Mouse (Mus musculus): ENCODE data around the gene Sh3bp4. TPM values are rescaled to one million over a fixed set of nuclear protein-coding genes. Genes with fewer than 3 reads are reported as not detected.
A peak's percentile ranks its signal among the peaks of the same experiment; 100 is the strongest.

Sh3bp4 gene
- total RNA-seq, 2 experiments from 2014 or later, result 2.5 to 3.7 TPM

DNA sequence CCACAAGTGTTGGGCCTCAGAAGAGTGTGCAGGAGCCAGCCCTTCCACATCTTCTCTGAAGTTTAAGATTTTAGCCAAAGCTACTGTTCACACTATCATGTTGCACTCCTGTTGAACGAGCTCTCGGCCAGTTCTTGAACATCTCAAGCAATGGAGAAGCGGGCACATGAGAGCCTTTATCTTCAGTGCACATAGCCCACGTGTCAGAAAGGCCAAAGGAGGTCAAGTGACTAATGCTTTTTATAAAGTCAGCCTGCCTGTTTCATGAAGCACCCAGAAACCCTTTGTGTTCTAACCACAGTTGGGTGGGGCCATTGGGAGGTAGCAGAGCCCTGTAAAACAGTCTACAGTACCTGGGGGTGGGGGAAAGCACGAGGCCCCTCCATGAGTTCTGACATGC lies 52.2 kb downstream of the Sh3bp4 start:
- no peak for DNase-seq (ENCODE audit: low spot score)

DNA sequence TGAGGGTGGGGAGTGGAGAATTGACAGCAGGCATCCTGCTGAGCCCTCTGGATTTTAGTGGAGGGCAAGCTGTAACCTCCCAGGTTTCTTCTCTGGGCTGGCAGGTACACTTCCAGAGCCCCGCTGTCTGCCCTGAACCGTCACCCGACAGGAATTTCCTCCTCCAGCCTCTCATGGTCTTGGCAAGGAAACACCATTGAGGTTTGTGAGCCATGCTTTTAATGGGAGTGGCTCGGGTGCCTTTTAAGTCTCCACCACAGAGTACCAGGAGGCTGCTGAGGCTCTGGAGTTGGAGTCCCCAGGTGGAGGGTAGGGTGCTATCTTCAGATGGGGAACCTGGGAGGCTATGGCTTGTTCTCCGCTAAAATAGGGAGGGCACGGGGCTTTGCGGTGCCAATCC lies 53.9 kb downstream of the Sh3bp4 start:
- no peak for DNase-seq (ENCODE audit: low spot score)

DNA sequence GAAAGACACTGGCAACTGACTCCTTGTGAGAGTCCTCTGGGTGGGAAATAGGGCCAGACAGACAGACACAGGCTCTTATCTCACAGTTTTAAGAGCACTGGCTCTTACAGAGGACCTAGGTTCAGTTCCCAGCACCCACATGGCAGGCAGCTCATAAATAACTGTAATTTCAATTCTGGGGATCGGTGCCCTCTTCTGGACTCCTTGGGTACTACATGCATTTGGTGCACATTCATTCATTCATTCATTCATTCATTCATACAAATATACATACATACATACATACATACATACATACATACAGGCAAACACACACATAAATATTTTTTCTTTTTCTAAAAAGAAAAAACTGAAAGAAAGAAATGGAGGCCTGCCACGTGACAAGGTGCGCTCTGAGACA lies 56.9 kb downstream of the Sh3bp4 start:
- no peak for DNase-seq (ENCODE audit: low spot score)

DNA sequence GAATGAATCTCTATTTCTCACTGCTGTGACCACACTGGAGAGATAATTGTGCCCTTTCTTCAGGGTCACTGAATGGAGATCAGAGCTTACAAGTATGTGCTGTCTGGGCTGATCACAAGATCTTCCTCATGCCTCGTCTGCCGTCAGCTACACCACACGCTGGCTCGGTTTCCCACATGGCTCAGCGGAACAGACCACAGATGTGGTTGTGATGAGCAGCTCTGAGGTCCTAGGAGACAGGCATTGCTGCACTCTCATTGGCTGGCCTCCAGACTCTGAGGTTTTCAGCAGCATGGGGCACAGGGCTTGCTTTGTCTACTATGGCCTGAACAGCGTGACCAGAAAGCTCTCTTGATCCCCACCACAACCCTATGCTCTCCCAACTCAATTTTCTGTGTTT lies 60.2 kb downstream of the Sh3bp4 start:
- no peak for DNase-seq (ENCODE audit: low spot score)

DNA sequence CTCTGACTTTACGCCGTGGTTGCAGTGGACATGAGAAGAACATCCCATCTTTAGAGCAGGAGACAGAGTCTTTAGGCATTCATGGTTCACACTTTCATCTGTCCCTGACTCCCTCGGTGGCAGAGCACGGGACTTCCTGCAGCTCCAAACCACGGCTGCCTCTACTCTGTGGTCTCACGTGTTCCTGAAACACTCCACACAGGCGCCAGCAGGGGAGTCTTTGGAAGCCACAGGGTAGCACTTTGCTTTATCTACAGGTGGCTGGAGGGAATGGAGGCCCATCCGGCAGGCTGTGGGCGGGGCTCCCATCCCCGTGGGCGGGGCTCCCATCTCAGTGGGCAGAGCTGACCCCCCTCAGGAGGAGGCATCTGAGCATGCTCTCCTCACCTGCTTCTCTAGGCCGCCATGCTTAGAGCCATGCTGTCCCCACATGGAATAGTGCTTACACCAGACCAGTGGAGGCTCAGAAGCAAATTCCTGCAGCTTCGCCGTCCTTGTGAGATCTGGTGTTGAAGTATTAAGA lies 60.9 kb downstream of the Sh3bp4 start:
- DNase-seq (ENCODE audit: low spot score), result no peak

DNA sequence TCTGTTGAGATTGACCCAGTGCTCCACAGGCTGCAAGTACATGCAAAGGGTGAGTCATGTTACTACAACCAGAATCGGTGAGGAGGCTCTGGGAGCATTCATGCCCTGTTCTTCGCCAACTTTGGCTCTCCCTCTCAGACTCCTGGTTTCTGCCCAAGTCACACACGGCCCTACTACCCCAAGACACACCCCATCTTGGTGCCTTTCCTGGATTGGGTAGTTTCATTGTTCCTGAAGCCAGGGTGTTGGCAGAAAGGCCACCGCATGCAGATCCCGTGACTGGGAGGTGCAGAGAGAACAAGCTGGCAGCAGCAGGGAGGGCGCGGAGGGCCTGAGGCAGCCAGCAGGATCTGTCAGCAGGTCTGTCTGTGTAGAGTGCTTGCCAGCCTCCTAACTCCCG lies 61.5 kb downstream of the Sh3bp4 start:
- no peak for DNase-seq (ENCODE audit: low spot score)

DNA sequence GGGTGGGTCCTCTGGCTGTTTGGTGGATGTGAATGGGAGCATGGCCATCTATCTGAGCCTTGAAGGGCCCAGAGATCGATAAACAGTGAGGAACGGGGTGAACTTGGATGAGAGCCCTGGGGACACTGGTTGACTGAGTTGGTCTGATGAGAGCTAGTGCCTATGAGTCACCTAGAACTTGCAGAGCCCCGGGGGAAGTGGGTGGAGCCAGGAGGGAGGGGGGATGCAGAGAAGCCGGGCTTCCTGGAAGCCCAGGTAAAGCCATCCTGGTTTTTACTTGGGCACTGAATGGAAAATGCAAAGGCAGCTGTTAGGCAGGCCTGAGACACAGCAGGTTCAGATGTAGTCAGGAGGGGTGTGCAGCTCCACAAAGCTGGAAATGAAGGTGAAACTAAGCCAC lies 63.1 kb downstream of the Sh3bp4 start:
- no peak for DNase-seq (ENCODE audit: low spot score)

DNA sequence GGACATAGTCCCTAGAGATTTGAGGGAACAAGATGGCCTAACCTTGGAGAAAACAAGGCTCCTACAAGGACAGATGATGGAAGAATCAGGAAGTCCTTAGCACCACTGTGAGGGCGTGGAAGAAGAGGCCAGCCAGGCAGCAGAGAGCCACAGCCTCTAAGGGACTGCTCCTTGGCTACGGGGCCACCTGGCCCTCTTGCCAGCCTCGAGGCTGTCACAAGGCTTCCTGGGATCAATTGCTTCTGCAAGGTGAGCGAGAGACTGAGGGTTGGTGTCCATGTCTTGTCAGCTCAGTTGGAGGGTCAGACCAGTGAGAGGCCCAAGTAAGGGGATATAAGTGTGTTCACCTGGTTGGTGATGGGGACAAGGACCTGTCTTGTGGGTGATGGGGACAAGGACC lies 63.5 kb downstream of the Sh3bp4 start:
- DNase-seq (ENCODE audit: low spot score), result no peak

DNA sequence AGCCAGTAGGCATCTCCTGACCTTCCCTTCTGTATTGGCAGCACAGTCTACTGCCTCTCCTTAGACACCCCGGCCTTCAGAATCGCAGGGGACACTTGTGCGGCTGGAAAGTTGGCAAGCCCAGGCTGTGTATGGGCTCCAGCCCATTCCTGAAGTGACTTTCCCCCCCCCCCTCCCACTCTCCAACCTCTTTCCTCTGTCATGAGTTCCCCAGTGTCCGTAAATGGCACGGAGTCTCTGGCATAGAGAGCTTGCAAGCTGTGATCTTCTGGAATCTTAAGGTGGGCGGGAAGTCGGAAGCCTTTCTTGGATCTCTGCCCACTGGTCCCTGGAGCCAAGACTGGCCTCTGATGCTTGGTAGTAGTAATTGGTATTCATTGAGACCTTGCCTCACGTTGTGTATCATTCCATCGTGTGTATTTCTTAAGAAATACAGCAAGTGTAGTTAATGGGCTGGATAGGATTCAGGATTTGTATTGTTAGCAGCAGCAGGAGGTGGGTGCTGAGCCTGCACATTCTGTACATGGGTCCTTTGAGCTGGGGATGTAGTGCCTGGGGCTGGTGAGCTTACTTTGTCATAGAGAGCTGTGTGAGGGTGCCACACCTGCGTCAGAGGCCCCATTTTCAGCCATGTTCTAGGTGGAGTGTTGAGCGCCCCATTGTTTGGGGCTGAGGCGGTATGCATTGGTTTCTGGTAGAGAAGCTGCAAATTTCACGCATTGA lies 66.0 kb downstream of the Sh3bp4 start:
- peak; percentile 33 for DNase-seq (ENCODE audit: low spot score)

DNA sequence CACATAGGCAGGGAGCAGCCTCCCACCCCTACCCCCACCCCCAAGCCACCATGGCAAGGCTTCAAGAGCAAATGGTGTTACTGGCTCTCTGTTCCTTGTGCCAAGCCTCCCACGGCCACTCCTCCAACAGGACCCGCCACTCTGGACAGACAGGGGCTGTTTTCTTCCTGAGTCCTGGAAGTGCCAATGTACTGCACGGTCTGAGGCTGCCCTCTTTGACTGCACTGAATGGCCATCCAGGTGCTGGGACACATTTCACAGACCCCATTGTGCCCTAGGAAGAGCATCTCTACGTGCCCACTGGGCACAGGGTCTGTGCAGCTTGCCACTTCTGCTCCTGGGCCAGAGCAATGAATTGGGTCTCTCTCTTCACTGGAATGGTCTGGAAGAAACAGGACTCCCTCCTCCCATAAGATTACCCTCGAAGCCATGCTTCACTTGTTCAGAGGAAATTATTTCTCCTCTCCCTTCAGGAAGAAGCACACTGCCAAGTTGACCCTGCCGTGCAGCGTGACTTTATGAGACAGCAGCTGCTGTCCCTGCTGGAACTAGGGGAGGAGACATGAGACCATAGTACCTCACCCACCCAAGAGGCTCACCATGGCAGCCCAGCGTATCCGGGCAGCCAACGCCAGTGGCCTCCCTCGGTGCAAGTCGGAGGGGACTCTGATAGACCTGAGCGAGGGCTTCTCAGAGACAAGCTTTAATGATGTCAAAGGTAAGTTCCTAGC lies 67.0 kb downstream of the Sh3bp4 start:
- DNase-seq (ENCODE audit: low spot score), result no peak

DNA sequence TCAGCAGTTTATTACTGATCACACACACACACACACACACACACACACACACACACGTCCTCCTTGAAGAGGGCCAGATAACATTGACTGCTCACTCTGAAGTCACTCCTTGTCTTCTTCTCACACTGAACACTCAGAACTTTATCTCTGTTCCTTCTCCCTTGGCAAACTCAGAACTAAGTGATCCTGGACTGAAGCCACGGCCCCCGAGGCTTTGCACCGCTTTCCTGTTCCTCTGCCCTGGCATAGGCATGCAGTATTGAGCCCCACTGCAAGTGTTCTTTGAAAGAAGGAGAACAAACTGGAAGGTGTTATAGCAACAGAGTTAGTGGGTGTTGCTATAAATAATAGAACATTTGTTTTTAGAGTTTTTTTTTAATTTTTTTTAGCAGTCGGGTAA lies 68.1 kb downstream of the Sh3bp4 start:
- DNase-seq (ENCODE audit: low spot score), result no peak

DNA sequence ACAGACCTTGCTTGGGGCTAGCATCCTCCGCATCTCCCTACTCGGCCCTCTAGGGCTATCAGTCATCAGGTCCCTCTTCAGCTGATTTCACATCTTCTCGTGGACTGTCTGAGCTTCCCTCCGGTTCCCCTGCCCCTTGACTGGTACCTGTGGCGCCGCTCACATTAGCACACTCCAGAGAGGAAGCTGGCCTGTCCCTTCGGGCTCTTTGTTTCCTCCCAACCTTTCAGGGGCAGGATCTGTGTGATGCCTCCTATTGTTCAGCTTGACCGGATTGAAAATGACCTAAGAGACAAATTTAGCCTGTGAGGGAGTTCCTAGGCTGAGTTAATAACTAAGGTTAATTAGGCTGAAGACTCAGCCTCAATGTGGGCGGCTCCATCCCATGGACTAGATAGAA lies 69.9 kb downstream of the Sh3bp4 start:
- DNase-seq (ENCODE audit: low spot score), result no peak

DNA sequence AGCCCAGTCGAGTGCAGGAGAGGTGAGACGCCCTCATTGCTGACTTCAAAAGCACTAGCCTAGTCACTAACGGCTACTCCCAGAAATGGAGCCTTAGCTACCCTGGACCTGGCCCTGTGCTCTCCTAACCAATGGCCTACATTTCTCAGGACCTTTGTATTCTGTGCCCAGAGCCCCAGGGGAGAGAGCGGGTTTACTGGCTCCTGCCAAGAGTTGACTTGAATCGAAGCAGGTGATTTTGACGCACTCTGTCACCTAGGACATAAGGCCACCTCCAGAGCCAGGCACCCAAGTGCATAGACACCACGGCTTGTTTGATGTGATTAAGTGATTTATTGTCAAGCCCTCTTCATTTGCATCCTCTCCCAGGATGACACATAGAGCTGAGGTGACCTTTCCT lies 80.9 kb downstream of the Sh3bp4 start:
- no peak for DNase-seq (ENCODE audit: low spot score)

DNA sequence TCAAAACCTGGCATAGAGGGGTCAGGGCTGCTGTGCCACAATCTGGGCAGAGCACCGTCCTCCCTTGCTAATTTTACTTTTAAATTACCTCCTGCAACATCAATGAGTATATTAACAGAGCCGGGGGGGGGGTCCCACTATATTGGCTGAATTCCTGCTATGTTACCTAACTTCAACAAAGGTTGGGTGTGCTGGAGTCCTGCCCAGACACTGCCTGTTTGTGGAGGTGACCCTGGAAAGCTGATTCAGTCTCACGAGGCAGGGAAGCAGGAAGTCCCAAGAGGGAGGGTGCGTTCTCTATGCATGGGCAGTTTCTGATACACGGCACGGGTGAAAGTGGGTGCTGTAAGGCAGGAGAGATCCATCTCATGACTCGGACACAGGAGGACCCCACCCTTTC lies 82.4 kb downstream of the Sh3bp4 start:
- no peak for DNase-seq (ENCODE audit: low spot score)

DNA sequence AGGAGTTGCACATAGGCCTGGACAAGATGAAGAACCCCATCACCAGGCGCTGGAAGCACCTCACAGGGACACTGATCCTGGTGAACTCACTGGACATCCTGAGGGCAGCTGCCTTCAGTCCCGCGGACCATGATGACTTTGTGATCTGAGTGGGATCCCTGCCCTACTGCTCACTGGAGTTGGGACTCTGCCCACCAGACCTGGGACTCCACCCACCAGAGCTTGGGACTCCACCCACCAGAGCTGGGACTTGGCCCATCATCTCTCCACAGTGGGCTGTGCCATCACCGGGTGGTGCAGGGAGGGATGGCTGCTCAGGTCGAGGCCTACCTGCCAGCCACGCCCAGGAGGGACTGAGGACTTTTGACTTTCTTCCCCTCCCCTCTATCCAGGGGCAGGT lies 83.0 kb downstream of the Sh3bp4 start:
- DNase-seq (ENCODE audit: low spot score), result no peak

DNA sequence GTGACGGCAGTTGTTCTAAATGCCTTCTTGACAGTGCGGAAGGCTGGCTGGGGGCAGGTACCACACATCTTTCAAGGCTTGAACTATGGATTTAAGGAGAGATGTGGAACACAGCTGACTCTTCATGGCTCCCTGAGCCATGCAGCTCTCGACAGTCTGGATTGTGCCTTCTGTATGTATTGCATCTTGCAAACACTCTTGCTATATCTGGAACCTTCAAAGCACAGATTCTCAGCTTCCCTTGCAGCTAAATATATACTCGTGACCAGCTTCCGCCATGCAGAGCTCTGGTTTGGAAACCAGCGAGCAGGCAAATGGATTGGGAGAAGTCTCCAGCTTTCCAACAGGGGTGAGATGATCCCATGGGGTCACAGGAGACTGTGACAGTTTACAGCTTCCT lies 93.3 kb downstream of the Sh3bp4 start:
- no peak for DNase-seq (ENCODE audit: low spot score)

DNA sequence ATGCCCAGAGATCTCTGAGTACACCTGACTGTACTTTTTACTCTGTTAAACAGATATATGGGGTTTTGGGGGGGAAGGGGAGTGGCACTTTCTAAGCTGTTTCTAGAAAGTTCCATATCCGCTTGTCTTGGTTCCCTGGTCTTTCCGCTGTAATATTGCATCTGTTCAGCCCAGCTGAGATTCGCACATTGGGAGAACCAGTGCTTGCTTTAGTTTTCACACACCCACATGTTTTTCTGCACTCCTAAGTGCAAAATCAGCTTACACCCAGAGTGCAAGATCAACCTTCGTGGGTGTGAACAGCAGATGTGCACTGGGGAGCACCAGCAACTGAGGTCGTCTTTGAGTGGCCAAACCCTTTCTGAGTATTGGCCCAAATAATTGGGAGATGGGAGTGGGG lies 94.1 kb downstream of the Sh3bp4 start:
- DNase-seq (ENCODE audit: low spot score), result no peak

DNA sequence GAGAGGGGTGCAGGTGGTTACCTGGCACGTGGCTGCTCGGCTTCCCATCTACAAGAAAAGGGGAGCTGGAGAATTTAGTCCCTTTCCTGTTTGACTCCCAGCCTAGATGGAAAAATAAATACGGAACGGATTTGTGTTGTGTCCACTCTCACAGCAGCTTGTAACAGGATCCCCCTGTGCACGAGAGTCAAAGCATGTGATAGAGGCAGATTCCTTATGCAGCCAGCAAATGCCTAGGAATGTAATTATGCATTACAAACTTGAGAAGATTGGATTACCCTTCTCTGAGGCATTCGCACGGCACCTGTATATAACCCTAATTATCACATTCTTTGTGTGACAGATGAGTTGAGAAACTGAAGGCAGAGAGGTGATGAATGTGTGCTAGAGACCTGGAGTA lies 94.5 kb downstream of the Sh3bp4 start:
- DNase-seq (ENCODE audit: low spot score), result no peak

DNA sequence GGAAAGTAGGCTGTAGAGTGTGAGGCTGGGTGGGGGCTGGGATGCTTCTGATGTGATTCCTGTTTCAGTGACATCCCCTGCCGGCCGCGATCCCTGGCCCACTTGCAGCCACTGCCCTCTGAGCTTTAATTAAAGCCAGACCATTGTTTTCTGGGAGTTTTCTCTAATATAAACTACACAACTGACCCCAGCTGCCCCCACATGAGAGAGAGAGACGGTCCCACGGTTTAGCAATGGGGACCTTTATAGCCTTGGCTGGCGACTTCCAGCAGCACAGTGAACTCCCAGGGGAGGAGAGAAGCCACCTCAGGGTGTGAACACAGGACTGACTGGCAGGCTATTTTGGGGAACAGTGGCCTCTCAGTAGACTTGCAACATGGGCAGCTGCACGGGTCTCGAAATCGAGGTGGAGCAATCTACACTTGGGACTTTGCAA lies 96.6 kb downstream of the Sh3bp4 start:
- DNase-seq (ENCODE audit: low spot score), result no peak

DNA sequence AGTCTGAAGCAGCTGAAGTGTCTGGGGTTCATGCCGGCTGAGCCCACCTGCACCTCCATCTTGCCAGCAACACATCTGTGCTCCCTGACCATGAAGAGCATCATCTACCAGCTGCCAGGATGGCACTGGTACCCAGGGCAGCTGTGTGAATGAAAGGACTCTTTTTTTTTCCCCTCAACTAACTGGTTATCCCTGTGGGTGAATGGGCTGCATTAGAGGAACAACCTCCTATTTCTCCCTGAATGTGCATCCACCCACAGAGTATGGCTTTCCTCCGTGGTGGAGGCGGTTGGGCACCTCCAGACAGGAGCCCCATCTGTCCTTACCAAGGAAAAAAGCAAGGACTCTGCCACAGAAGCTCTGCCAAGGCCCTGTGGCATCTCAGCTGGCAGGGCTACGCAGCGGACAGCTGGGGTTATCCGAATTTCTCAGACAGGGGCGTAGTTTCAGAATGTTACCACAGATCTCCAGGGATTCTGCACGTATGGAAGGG lies 101.1 kb downstream of the Sh3bp4 start:
- DNase-seq (ENCODE audit: low spot score), result no peak

DNA sequence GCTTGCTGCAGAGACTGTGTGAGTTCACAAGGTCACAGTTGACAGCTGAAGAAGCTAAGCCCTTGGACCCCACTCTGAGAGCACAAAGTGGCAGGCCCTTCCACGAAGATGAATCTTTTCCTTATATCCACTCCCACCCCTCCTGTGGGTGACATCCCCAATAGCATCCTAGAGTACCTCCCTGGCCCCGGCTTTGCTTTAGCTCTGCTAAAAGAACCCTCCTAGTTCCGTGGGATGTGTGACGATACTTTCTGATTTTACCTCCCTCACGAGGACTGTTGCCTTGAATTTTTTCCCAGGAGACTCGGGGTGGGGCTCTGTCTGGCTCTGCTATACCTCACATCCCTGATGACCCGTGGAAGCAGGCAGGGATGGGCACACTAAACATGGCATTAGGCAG lies 104.4 kb downstream of the Sh3bp4 start:
- DNase-seq (ENCODE audit: low spot score), result no peak

DNA sequence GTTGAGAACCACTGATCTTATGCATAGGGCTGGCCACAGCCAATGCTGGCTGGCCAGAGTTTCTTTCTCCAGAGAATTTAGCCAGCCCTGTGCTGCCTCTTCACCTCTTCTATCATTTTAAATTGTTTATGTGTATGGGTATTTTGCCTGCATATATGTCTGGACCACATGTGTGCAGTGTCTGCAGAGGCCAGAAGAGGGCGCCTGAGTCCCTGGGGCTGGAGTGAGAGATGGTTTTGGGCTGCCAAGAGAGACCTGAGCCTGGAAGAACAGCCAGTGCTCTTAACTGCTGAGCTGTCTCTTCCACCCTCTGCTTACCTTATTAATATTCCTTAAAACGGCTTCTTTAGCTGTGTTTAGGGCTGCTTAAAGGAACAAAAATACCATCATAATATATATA lies 105.1 kb downstream of the Sh3bp4 start:
- DNase-seq (ENCODE audit: low spot score), result peak; percentile 39

DNA sequence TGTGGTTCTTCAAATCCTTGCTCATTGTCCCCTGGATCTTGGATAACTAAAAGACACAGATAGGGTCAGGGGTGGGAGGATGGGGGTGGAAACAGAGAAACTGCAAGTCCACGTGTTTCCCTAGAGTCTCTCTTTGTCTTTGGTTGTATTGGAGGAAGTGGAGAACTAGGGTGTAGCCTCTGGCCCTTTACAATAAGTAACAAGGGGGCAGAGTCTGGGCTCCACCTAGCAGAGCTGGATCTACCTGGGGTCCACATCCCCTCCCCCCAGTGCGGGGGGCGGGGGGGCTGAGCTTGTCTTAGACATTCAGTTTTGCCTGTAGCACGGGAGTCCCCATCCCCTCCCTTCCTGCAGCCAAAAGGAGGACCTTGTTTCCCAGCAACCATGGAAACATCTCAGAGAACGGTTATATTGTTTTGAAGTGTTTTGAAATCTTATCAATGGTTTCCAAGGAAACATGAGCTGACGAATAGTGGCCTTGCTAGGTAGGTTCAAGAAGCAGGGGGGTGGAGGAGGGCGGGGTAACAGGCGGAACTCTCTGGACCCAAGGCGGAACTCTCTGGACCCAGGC lies 113.1 kb downstream of the Sh3bp4 start:
- no peak for DNase-seq (ENCODE audit: low spot score)

Data from gastrocnemius, adult 18-20 months (tissue).